Mouse (Mus musculus) forebrain, embryonic 14.5 days (tissue): ENCODE results near the gene Csmd2. TPM values are rescaled to one million over a fixed set of nuclear protein-coding genes. Genes with fewer than 3 reads are reported as not detected.
"Not testable (repeated sequence)": the region's sequence is repeated elsewhere in the genome, so short reads cannot be mapped to it uniquely, and the experiment has no call there.

Source experiments
- ATAC-seq: fragments of 200-750 bp; cut with Nextera tagmentation; 2 replicates; pipeline ENCODE4 v1.8.0; 2017; ENCODE audit warnings: mild to moderate bottlenecking, moderate library complexity
- DNase-seq: peaks from one replicate; pipeline ENCODE4 v3.0.0-alpha.2; 2015; ENCODE audit warnings: low spot score
- H3K27ac ChIP-seq: fragments of 300-500 bp; sonication (generic); 2 replicates; pipeline ENCODE4 v1.5.1; 2014; ENCODE audit warnings: low read depth, mild to moderate bottlenecking, control low read depth, low read length, moderate library complexity
- H3K27me3 ChIP-seq: fragments of 300-500 bp; sonication (generic); replicated peaks from 2 replicates; pipeline ENCODE4 v1.6.1; 2014; ENCODE audit warnings: low read length, control low read depth, mixed read lengths; ENCODE audit not compliant: control insufficient read depth, insufficient read depth
- H3K36me3 ChIP-seq: fragments of 300-500 bp; sonication (generic); 2 replicates; pipeline ENCODE4 v1.6.1; 2014; ENCODE audit warnings: low read length, control low read depth; ENCODE audit not compliant: control insufficient read depth, insufficient read depth
- H3K4me1 ChIP-seq: fragments of 300-500 bp; sonication (generic); 2 replicates; pipeline ENCODE4 v1.6.1; 2014; ENCODE audit warnings: antibody characterized with exemption, low read length, control low read depth; ENCODE audit not compliant: control insufficient read depth, insufficient read depth
- H3K4me2 ChIP-seq: fragments of 300-500 bp; sonication (generic); 2 replicates; pipeline ENCODE4 v1.6.1; 2014; ENCODE audit warnings: mild to moderate bottlenecking, control low read depth, low read length
- H3K4me3 ChIP-seq: fragments of 300-500 bp; sonication (generic); 2 replicates; pipeline ENCODE4 v1.5.1; 2014; ENCODE audit warnings: low read depth, low read length, control low read depth
- H3K9ac ChIP-seq: fragments of 300-500 bp; sonication (generic); 2 replicates; pipeline ENCODE4 v1.6.1; 2014; ENCODE audit warnings: mild to moderate bottlenecking, low read length, control low read depth, moderate library complexity
- H3K9me3 ChIP-seq: fragments of 300-500 bp; sonication (generic); replicated peaks from 2 replicates; pipeline ENCODE4 v1.6.1; 2016; ENCODE audit warnings: low read length, control low read depth, mixed read lengths; ENCODE audit not compliant: control insufficient read depth
- WGBS: fragments of 180-500 bp; shearing (Covaris S2); extraction: QIAGEN DNeasy Blood & Tissue Kit; methylation state at CpG from one replicate; pipeline ENCODE4 v1.1.7; 2014; 5-methylcytosine and 5-hydroxymethylcytosine counted together
- polyA plus RNA-seq: library from polyadenylated mRNA; unstranded; fragments of >200 nt; fragmentation: Nextera tagmentation; extraction: Ambion mirVana; gene quantifications from 2 replicates; pipeline ENCODE4 v1.2.1, GENCODE M21; 2014

Gene Csmd2
- polyA plus RNA-seq, 1 experiment from 2014 or later = 3.2 TPM

- DNase-seq = no peak
- Histone ChIP-seq H3K9me3 (no peaks in the 10 kb centered on the region), H3K36me3 (0 out of 2 replicates have a peak, but pooled peaks cover 2% of the 10 kb centered on the region), H3K4me1 (no peaks in the 10 kb centered on the region), H3K4me2 (no peak overlapping the region), H3K27me3 (no peaks in the 10 kb centered on the region), H3K4me3 (no peak overlapping the region), H3K27ac (no peak overlapping the region), H3K9ac (no peak overlapping the region)
- ATAC-seq = no peak
- 92% methylated on average over 6 of the region's 6 CpGs for WGBS
These were observed 533.6 kb downstream of the Csmd2 start for GRCm38 (mm10) chr4:128521276-128521675.

- ATAC-seq (no peak), DNase-seq (peak; percentile 13)
- Histone ChIP-seq H3K4me1 (no peaks in the 10 kb centered on the region), H3K4me3 (no peak overlapping the region), H3K9me3 (no peaks in the 10 kb centered on the region), H3K27me3 (no peaks in the 10 kb centered on the region), H3K36me3 (0 out of 2 replicates have a peak, but pooled peaks cover 3% of the 10 kb centered on the region), H3K9ac (no peak overlapping the region), H3K27ac (no peak overlapping the region), H3K4me2 (no peak overlapping the region)
- WGBS = 22% methylated on average over 2 of the region's 2 CpGs
These were observed 555.7 kb downstream of the Csmd2 start for GRCm38 (mm10) chr4:128543378-128543777.

GRCm38 (mm10) chr4:128543956-128544486, 556.4 kb downstream of the Csmd2 start:
- H3K4me3 ChIP-seq, H3K4me2 ChIP-seq, H3K36me3 ChIP-seq, DNase-seq, H3K27ac ChIP-seq, H3K9ac ChIP-seq, ATAC-seq, H3K9me3 ChIP-seq, H3K4me1 ChIP-seq, H3K27me3 ChIP-seq: not testable (repeated sequence)
- 87% methylated on average over 2 of the region's 2 CpGs for WGBS

- Histone ChIP-seq H3K9me3 (no peaks in the 10 kb centered on the region), H3K9ac (no peak overlapping the region), H3K27me3 (no peaks in the 10 kb centered on the region), H3K4me2 (no peak overlapping the region), H3K27ac (no peak overlapping the region), H3K4me3 (no peak overlapping the region), H3K4me1 (no peaks in the 10 kb centered on the region), H3K36me3 (peaks cover 3% of the 10 kb centered on the region; the same call in 1 of the 2 replicates)
- DNase-seq (no peak), ATAC-seq (no peak)
- 88% methylated on average over 6 of the region's 6 CpGs for WGBS
These were observed 563.1 kb downstream of the Csmd2 start for GRCm38 (mm10) chr4:128550756-128551155.

- no peak for DNase-seq
These were observed 566.5 kb downstream of the Csmd2 start for GRCm38 (mm10) chr4:128554198-128554597.

GRCm38 (mm10) chr4:128560327-128560726, 572.7 kb downstream of the Csmd2 start:
- Histone ChIP-seq H3K27me3 (no peaks in the 10 kb centered on the region), H3K36me3 (no peaks in the 10 kb centered on the region), H3K4me1 (no peaks in the 10 kb centered on the region), H3K4me2 (no peak overlapping the region), H3K9ac (no peak overlapping the region), H3K9me3 (no peaks in the 10 kb centered on the region), H3K4me3 (no peak overlapping the region), H3K27ac (no peak overlapping the region)
- ATAC-seq (no peak), DNase-seq (no peak)
- 93% methylated on average over 3 of the region's 3 CpGs for WGBS

More at GRCm38 (mm10) chr4:128554198-128554597, 566.5 kb downstream of the Csmd2 start:
- peaks cover 3% of the 10 kb centered on the region; the same call in 1 of the 2 replicates for H3K36me3 ChIP-seq
- H3K4me2 ChIP-seq = no peak overlapping the region
- no peak overlapping the region for H3K27ac ChIP-seq
- ATAC-seq = no peak
- H3K4me3 ChIP-seq = no peak overlapping the region
- no peaks in the 10 kb centered on the region for H3K27me3 ChIP-seq
- H3K4me1 ChIP-seq = no peaks in the 10 kb centered on the region
- 96% methylated on average over 2 of the region's 2 CpGs for WGBS
- H3K9me3 ChIP-seq = no peaks in the 10 kb centered on the region
- no peak overlapping the region for H3K9ac ChIP-seq

GRCm38 (mm10) chr4:128575811-128576210, 588.2 kb downstream of the Csmd2 start:
- H3K4me3 ChIP-seq = no peak overlapping the region
- H3K9me3 ChIP-seq = peaks cover 7% of the 10 kb centered on the region
- H3K36me3 ChIP-seq = peaks cover 17% of the 10 kb centered on the region
- no peak overlapping the region for H3K9ac ChIP-seq
- no peak overlapping the region for H3K27ac ChIP-seq
- H3K4me1 ChIP-seq = no peaks in the 10 kb centered on the region
- no peaks in the 10 kb centered on the region for H3K27me3 ChIP-seq
- 95% methylated on average over 4 of the region's 4 CpGs for WGBS
- DNase-seq = no peak
- no peak for ATAC-seq
- no peak overlapping the region for H3K4me2 ChIP-seq

- Histone ChIP-seq H3K36me3 (peaks cover 37% of the 10 kb centered on the region), H3K4me2 (no peak overlapping the region), H3K9ac (no peak overlapping the region), H3K27ac (no peak overlapping the region), H3K27me3 (no peaks in the 10 kb centered on the region), H3K4me1 (no peaks in the 10 kb centered on the region), H3K9me3 (peaks cover 30% of the 10 kb centered on the region), H3K4me3 (no peak overlapping the region)
- no peak for DNase-seq
- WGBS = 63% methylated on average over 4 of the region's 4 CpGs
- ATAC-seq = no peak
These were observed 591.5 kb downstream of the Csmd2 start for GRCm38 (mm10) chr4:128579182-128579581.

- DNase-seq (no peak), ATAC-seq (no peak)
- H3K36me3 ChIP-seq = peaks cover 30% of the 10 kb centered on the region
- 86% methylated on average over 4 of the region's 4 CpGs for WGBS
- H3K4me3 ChIP-seq = no peak overlapping the region
- no peak overlapping the region for H3K4me2 ChIP-seq
- no peaks in the 10 kb centered on the region for H3K9me3 ChIP-seq
- H3K9ac ChIP-seq = no peak overlapping the region
- no peaks in the 10 kb centered on the region for H3K4me1 ChIP-seq
- H3K27me3 ChIP-seq = no peaks in the 10 kb centered on the region
- H3K27ac ChIP-seq = no peak overlapping the region
These were observed 605.6 kb downstream of the Csmd2 start for GRCm38 (mm10) chr4:128593286-128593685.
